Mouse (Mus musculus) spleen, postnatal 36 days (tissue): ENCODE results near the gene Tnnc1.

Source experiments
- DNase-seq, 2 experiments: peaks; one replicate each; pipeline ENCODE4 v3.0.0; 2022; ENCODE audit warnings: low spot score in 2 of 2, mixed read lengths in 1 of 2

Tnnc1 gene

GRCm38 (mm10) chr14:31208084-31208483, at the start of gene Tnnc1:
TSS of gene Tnnc1 (plus strand) at chr14:31208312.
- DNase-seq = no peak

- DNase-seq = no peak
These were observed 47.6 kb upstream of the Tnnc1 start for GRCm38 (mm10) chr14:31160196-31161150.

- DNase-seq = no peak
These were observed 46.9 kb upstream of the Tnnc1 start for GRCm38 (mm10) chr14:31161191-31161590.

- no peak for DNase-seq
These were observed 46.5 kb upstream of the Tnnc1 start for GRCm38 (mm10) chr14:31161638-31162037.

- no peak for DNase-seq
These were observed 44.0 kb upstream of the Tnnc1 start for GRCm38 (mm10) chr14:31164067-31164466.

GRCm38 (mm10) chr14:31165010-31165409, 43.1 kb upstream of the Tnnc1 start:
- no peak for DNase-seq

- DNase-seq = no peak
These were observed 42.7 kb upstream of the Tnnc1 start for GRCm38 (mm10) chr14:31165458-31165857.

GRCm38 (mm10) chr14:31165991-31166630, 42.0 kb upstream of the Tnnc1 start:
- DNase-seq = no peak

GRCm38 (mm10) chr14:31166827-31167226, 41.3 kb upstream of the Tnnc1 start:
- no peak for DNase-seq

- no peak for DNase-seq
These were observed 39.7 kb upstream of the Tnnc1 start, which contains the start of gene Stab1 for GRCm38 (mm10) chr14:31168425-31168824. TSS of gene Stab1 (minus strand) at chr14:31168641.

- DNase-seq = no peak
These were observed 38.6 kb upstream of the Tnnc1 start for GRCm38 (mm10) chr14:31169508-31169907.

GRCm38 (mm10) chr14:31170963-31171362, 37.1 kb upstream of the Tnnc1 start:
- no peak for DNase-seq

GRCm38 (mm10) chr14:31171386-31171785, 36.7 kb upstream of the Tnnc1 start:
- DNase-seq = no peak

GRCm38 (mm10) chr14:31171821-31172220, 36.3 kb upstream of the Tnnc1 start:
- no peak for DNase-seq

- DNase-seq = no peak
These were observed 35.2 kb upstream of the Tnnc1 start for GRCm38 (mm10) chr14:31172781-31173455.

GRCm38 (mm10) chr14:31173537-31173936, 34.6 kb upstream of the Tnnc1 start:
- no peak for DNase-seq

- no peak for DNase-seq
These were observed 30.8 kb upstream of the Tnnc1 start for GRCm38 (mm10) chr14:31177287-31177686.

- DNase-seq = no peak
These were observed 30.4 kb upstream of the Tnnc1 start for GRCm38 (mm10) chr14:31177715-31178114.

- DNase-seq = no peak
These were observed 28.3 kb upstream of the Tnnc1 start for GRCm38 (mm10) chr14:31179677-31180365.

GRCm38 (mm10) chr14:31181512-31181911, 26.6 kb upstream of the Tnnc1 start:
- no peak for DNase-seq

GRCm38 (mm10) chr14:31182786-31183290, 25.3 kb upstream of the Tnnc1 start:
- no peak for DNase-seq
